Mouse (Mus musculus): ENCODE data around the gene Klhl41.
"Not testable (repeated sequence)": the region's sequence is repeated elsewhere in the genome, so short reads cannot be mapped to it uniquely, and the experiment has no call there.

The Klhl41 gene

DNA sequence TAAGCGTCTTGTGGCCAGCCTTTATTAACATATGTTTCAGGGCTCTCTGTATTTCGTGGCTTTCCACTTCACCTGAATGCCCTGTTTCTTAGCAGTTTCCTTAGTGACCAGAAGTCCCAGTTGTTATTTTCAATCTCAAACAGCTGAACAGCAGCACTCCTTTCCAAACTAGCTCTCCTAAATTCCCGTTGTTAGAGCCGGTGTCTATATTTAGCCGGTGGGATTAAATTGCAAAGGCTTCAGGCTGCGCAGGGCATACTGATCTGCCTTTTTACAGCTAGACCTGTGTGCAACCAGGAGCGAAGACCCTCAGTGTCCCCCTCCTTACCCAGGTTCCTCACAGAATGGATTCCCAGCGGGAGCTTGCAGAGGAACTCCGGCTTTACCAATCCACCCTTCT, at the start of gene Klhl41:
Klhl41 (plus strand) TSS at position 268 of the 400 bp plus-strand sequence.
- DNase-seq (ENCODE audit: low spot score in 2 of 2) = no peak

DNA sequence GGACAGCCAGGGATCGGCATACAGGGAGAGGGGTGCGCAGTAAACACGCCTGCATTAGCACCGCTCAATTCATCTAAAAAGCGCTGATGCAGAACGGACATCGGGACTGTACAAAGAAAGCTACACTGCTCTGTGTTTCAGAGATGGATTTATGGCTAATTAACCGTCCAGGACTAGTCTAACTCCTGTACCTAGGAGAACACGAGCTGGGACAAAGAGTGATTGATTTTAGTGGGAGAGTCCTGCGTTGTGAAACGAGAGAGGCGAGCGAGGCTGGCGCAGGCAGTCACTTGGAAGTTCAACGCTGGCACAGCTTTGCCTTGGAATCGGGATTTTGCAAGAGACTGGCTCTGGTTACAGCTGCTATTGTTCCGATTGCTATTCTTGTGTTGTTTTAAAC, 40.7 kb upstream of the Klhl41 start:
- DNase-seq (ENCODE audit: low spot score in 2 of 2) = no peak

DNA sequence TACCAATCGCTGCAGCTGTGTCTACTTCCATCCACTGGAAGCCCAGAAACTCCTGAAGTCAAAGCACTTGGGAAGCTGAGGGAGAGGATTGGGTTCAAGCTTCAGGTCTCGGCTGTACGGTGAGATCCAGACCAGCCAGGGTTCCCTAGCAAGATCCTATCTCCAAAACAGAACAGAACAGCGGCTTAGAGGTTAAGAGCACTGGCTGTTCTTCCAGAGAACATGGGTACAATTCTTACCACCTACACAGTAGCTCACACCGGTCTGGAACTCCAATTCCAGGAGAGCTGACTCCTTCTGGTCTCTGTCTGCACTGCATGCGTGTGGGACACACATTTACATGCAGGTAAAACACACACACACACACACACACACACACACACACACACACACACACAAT, 40.0 kb upstream of the Klhl41 start:
- no peak for DNase-seq (ENCODE audit: low spot score in 2 of 2)

DNA sequence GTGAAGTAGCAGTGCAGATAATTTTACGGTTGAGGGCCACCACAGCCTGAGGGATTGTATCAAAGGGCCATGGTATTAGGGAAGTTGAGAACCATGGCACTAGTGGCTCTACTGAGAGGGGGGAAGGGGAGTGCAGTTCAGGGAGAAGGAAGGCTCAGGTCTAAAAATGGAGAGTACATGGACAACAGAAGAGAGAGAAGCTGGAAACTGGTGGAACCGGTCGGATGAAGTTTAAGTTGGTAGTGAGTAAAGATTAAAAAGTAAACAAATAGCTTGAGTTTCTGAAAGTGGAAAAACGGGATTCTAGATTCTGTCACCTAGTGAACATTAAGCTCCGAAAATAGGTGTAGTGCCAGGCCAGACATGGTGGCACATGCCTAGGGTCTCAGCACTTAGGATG, 39.1 kb upstream of the Klhl41 start:
- no peak for DNase-seq (ENCODE audit: low spot score in 2 of 2)

DNA sequence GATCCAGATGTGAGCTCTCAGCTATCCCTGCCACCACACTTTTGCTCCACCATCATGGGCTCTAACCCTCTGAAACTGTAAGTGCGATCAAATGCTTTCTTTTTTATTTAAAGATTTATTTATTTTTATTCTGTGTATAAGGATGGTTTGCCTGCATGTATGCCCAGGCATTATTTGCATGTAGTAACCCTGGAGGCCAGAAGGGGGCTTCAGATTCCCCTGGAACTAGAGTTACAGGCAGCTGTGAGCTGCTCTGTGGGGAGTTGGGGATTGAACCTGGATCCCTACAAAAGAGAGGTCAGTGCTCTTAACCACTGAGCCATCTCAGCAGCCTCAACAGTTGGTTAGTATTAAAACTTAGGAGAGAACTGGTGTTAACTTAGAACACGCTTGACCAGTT, 38.5 kb upstream of the Klhl41 start:
- DNase-seq (ENCODE audit: low spot score in 2 of 2) = no peak

DNA sequence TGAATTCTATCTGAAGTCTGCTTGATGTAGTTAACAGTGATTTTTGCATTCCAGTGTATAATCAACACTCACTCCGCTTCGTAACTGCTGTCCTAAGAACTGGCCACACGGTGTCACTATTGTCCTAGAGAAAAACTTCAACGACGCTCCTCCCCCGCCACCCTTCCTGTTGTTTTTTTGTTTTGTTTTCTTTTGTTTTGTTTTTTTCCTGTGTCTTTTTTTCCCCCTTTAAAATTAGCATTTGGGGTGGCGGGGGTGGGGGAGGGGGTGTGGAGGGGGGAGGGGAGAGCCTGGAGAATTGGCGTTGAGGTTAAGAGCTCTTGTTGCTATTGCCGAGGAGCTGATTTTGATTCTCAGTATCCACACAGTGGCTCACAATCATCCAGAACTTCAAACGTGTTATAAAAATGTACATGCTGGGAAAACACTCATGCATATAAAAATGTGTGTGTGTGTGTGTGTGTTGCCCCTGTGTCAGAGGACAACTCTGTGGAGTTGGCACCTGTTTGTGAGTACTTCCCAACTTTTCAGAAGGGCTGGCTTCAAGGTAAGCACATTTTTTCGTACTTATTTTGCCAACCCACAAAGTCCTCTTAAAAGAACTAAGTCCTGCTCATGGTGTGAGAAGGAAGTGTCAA, 34.7 kb upstream of the Klhl41 start:
- peak; percentile 42 to 67 for DNase-seq (ENCODE audit: low spot score in 2 of 2)

DNA sequence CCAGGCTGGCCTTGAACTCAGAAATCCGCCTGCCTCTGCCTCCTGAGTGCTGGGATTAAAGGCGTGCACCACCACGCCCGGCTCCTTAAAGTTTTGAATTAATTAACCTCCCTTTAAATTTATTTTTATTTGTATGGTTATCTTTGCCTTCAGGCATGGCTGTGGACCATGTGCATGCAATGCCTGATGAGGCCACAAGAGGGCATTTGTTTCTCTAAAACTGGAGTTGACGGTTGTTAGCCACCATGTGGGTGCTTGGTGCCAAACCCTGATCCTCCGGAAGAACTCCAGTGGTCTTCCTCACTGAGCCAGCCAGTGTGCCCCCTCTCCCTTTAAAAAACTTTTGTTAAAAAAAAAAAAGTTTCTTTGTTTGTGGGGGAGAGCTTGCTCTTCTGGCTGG, 34.1 kb upstream of the Klhl41 start:
- peak in 1 of 2 experiments; percentile 45 for DNase-seq (ENCODE audit: low spot score in 2 of 2)

DNA sequence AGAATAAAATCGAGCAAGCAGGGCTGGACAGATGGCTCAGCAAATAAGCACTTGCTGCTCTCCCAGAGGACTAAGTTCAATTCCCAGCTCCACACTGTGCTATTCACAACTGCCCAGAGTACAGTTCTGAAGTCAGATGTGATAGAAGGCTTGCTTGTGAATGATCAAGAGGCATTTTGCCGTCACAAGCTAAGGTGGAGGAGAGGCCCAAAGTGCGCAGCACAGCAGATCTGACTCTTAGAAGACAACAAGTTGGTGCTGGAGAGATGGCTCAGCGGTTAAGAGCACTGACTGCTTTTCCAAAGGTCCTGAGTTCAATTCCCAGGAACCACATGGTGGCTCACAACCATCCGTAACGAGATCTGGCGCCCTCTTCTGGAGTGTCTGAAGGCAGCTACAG, 31.9 kb upstream of the Klhl41 start:
- DNase-seq (ENCODE audit: low spot score in 2 of 2) = not testable (repeated sequence)

DNA sequence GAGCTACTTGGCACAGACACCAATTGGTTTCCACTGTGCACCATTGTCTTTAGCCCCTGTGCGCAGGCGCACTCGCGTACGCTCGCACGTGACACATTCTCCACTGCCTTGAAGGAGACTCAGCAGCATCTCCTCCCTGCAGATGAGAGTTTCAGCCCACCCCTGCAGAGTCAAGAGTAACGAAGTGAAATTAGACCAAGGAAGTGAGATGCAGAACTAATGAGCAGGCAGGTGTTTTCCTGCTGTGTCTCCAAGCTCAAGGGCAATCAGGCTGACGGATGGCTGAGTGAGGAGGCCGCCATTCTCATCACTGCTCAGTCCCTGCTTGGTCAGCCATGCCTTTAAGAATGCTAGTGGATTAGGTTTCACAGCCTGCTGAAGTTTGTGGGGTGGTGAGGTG, 29.8 kb upstream of the Klhl41 start:
- no peak for DNase-seq (ENCODE audit: low spot score in 2 of 2)

DNA sequence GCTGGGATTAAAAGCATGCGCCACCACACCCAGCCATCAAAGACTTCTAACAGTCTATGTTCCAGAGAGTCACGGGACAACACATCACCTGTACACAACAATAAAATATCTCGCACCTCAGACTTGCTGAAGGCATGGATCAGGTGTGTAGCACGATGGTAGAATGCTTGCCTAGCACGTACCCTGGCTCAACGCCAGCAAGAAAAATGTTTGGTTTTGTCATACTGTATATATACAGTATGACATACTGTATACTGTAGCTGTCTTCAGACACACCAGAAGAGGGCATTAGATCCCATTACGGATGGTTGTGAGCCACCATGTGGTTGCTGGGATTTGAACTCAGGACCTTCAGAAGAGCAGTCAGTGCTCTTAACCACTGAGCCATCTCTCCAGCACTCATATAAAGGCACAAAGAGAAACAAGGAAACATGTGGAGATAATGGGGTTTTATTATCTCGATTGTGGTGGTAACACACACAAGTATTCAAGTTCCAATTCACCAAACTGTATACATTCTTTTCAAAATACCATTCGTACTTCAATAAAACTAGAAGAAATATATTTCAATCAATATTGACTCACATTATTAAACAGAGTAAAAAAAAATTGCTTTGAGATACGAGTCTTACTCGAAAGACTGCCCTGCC, 24.8 kb upstream of the Klhl41 start:
- no peak for DNase-seq (ENCODE audit: low spot score in 2 of 2)

DNA sequence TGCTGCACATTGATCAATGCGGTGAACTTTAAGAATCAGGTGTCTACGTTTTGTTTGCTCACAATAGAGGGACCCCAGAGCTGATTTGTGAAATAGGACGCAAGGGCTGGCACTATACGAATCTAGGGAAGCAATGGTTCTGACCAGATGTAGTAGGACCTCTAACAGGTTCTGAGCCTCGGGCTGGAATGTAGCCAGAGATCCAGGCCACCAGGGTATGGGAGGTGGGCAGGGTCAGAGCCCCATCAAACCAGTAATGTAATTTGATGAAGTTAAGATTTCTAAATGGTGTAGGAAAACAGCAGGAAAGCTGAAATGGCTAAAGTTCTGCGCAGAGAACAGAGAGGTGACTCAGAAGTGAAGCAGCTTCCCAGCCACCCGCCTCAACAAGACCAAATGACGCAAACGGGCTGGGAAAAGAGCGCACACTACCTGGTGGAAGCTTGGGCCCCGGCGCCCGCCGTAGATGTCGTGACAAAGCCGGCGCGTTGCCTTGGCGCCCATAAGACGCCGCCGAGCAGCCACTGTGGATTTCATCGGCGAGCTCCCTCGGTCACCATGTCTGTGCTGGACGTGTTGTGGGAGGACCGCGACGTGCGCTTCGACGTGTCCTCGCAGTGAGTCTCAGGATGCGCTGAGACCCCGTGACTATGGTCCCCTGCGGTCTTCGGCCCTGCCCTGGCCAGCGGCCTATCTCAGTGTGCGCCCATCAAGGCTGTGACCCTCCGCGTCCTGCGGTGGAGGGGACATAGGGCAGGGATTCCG, 23.0 kb upstream of the Klhl41 start, which contains the start of gene Bbs5:
Bbs5 (plus strand) TSS at position 446 of the 765 bp plus-strand sequence.
- DNase-seq (ENCODE audit: low spot score in 2 of 2) = peak; percentile 96 to 97

DNA sequence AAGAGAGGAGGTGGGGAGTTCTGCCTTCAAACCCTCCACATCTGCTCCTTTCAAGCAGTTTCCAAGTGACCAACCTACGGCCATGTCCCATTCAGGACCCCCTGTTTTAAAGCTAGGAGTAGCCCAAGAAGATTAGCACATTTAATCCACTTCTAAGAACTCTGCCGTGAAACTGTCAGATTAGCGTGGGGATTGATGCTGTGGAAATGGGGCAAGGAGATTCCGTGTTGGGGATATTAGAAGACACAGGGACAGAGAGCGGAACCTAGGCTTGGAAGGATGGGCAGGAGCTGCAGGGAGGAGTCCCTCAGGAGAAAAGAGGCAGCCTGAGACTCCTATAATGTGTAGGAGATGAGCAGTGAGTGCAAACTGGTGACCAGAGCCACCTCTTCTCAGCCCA, 20.2 kb upstream of the Klhl41 start:
- no peak for DNase-seq (ENCODE audit: low spot score in 2 of 2)

DNA sequence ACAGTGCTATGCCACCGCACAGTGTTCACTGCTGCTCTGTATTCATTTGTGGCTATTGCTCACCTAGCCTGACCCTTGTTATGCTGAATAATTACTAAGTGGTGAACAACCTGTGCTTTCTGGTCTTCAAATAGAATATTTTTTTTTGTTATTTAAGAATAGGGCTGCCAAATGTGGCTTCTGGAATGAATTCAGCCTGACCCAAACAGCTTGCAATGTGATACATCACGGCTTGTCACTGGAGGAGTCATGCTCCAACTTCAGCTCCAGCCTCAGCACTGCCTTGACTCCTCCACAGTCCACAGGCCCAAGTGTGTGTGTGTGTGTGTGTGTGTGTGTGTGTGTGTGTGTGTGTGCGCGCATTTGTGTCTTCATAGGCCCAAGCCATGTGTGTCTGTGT, 10.6 kb upstream of the Klhl41 start:
- DNase-seq (ENCODE audit: low spot score in 2 of 2) = no peak

DNA sequence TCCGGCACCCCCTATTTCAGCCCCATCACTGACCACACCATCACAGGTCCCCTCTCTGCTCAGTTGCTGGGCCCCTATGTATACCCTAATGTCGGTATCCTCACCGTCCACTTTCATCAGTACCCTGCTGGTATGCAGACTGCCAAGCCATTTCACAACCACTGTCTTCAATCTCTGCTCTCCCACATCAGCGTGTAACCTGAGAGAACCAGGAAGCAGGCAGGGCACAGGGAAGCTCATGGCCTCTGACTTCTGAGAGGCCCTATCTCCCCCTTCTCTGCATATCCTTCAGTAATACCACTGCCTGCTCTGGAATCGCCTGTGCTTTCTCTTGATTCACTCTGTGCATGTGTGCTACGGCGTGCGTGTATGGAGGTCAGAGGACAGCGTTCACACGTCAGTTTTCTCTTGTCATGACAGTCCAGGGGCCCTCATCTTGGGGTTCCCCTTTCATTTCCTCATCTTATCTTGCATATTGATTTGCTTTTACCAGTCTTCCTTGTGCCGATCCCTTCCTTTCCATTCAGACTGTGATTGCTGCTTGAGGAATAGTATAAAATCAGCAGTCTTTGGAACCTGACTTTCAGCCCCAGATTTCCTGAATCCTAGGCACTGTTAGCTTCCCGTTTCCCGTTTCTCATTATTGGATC, 6.0 kb upstream of the Klhl41 start:
- no peak for DNase-seq (ENCODE audit: low spot score in 2 of 2)

DNA sequence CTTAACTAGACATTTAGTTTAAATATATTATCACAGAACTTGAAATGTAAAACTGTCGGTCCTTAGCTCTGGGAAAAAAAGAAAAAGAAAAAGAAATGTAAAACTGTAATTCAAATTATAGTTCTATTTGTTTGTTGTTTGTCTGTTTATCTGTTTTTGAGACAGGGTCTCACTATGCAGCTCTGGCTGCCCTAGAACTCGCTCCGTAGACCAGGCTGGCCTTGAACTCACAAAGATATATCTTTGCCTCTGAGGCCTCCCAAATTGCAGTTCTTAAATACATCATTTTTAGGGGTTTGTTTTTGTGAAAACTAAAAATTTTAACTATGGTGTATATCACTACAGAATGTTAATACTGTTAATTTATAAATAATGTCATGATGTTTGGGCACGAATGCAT, 2.3 kb upstream of the Klhl41 start:
- DNase-seq (ENCODE audit: low spot score in 2 of 2) = no peak

DNA sequence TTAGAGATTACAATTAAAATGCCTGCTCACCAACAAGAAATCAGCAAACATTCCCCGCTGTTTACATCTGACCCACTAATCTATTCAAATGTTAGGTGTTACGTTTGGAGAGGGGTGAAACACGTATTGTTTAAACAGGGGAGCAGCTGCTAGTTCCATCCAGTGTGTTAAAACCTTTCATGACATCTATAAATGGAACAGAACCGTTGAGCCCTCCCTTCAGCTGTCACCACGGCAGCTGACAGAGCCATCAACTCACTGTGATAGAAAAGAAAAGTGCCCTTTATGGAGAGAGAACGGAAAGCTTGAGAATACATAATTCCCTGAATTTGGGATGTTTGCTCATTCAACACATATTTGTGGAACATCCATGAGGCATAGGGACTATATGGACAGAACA, 1.5 kb upstream of the Klhl41 start:
- no peak for DNase-seq (ENCODE audit: low spot score in 2 of 2)

DNA sequence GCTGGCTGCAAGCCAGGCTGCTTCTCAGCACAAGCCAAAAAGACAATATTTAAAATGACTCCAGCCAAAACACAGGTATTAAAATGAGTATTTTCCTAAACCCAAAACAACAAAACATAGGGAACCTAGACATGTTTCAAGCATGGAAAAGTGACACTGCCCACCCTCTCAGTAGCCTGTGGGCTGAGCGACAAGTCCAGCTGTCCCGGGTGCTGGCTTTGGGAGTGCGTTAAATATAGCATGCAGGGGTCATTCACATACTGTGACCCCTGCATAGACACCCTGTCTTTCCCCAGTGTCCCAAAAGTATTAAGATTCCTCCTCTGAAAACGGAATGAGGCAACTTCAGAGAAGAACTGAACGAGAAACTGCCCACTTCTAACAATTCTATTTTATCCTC, 3.8 kb downstream of the Klhl41 start:
- no peak for DNase-seq (ENCODE audit: low spot score in 2 of 2)

DNA sequence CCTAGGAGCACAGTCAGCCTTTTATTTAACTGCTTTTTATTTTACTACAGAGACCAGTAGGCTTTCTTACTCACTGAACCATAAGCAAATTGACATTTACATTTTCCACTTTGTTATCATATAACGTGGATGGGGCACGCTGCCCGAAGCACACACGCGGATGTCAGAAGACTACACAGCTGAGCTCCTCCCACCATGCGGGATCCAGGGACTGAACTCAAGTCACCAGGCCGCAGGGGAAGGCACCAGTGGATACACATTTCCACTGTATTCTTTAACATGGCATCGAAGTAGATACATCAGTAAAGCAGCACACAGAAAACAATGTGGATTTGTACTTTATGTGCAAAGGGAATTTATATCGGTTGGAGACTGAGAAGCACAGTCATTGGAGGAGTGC, 5.3 kb downstream of the Klhl41 start:
- DNase-seq (ENCODE audit: low spot score in 2 of 2) = no peak

DNA sequence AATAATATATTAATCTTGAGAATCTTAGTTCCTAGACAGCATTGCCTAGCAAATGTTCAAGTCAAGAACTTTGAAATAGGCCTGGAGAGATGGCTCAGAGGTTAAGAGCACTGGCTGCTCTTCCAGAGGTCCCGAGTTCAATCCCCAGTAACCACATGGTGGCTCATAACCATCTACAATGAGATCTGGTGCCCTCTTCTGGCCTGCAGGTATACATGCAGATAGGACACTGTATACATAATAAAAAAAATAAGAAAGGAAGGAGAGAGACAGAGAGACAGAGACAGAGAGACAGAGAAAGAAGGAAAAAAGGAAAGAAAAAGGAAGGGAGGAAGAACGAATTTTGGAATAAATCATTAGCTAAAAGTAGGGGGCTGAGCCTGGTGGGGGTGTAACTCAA, 6.8 kb downstream of the Klhl41 start:
- no peak for DNase-seq (ENCODE audit: low spot score in 2 of 2)

DNA sequence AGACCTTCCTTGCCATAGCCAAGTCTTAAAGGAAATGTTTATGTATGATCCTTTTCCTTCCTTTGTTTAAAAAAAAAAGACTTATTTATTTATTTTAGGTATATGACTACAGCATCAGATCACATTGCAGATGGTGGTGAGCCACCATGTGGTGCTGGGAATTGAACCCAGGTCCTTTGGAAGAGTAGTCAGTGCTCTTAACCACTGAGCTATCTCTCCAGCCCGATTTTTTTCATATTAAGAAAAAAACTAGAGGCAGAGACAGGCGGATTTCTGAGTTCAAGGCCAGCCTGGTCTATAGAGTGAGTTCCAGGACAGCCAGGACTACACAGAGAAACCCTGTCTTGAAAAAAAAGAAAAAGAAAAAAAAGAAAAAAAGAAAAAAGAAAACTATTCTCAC, 7.3 kb downstream of the Klhl41 start:
- not testable (repeated sequence) for DNase-seq (ENCODE audit: low spot score in 2 of 2)

DNA sequence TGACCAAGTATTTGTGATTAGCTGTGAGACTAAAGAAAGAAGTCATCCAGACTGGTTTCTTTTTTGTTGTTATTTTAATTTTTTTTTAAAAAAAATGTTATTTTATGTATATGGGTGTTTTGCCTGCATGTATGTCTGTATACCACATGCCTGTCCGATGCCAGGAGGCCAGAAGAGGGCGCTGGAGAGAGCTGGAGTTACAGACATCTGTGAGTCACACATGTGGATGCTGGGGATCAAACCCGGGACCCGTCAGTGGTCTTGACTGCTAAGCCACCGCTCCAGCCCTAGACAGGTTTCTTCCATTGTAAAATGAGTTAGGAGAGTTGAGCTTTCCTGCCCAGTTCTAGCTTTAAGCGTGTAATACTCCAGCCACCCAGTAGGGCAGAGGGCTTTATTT, 10.1 kb downstream of the Klhl41 start:
- DNase-seq (ENCODE audit: low spot score in 2 of 2) = no peak

DNA sequence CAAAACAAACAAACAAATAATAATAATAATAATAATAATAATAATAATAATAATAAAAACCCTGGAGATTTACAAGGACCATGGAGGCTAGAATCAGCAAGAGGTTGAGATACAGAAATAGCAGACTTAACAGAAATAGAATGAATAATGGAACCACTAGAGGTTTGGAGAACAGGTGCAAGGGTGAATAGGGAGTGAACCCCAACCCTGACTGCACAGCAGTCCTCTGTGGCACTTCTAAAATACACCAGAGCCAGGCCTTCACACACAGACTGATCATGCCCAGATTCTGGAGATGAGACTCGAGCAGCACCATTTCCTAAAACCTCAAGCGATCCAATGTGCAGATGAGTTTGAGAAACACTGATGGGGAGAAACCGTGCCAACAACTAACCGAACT, 12.0 kb downstream of the Klhl41 start:
- DNase-seq (ENCODE audit: low spot score in 2 of 2) = no peak

Data from right cerebral cortex, postnatal 10 days (tissue).